Mouse (Mus musculus): ENCODE measurements around the gene Ctsz. TPM values are rescaled to one million over a fixed set of nuclear protein-coding genes. Genes with fewer than 3 reads are reported as not detected.

The Ctsz gene
- polyA plus RNA-seq, 1 experiment from 2014 or later, result 89.2 TPM

DNA sequence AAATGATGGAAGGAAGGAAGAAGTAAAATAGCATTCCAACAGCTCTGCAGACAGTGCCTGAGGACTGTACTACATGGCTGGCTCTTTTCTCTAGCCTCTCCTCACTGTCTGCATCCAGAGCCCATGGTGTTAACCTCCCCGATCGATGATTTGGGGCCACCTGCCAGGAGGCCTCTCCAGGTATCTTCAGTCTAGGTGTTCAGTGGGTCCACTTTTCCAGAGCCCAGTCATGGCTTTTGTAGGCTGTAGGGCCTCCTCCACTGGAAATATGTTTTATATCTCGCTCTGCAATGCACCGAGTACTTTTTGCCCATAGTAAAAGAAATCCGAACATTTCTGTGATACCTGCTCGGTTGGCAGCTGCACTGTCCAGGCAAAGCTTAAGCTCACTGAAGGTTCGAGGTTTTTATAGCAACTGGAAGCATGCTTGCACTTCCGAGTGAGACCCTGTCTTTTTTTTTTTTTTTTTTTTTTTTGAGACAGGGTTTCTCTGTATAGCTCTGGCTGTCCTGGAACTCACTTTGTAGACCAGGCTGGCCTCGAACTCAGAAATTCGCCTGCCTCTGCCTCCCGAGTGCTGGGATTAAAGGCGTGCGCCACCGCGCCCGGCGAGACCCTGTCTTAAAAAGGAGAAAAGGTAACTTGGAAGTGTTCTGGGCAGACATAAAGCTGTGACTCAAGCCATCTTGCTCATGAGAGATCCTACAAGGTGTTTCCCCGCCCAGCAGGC, 23.7 kb downstream of the Ctsz start:
- H3K4me2 ChIP-seq (replicated peaks), result peak overlapping the region; percentile 77
- peaks cover 13% of the 10 kb centered on the region for H3K4me1 ChIP-seq
- H3K9ac ChIP-seq (replicated peaks), result no peak overlapping the region
- H3K36me3 ChIP-seq, result peaks cover 9% of the 10 kb centered on the region; the same call in 1 of the 2 replicates
- H3K27me3 ChIP-seq, result 0 out of 2 replicates have a peak, but pooled peaks cover 3% of the 10 kb centered on the region
- no peak overlapping the region for H3K27ac ChIP-seq (replicated peaks)
- no peaks in the 10 kb centered on the region for H3K9me3 ChIP-seq
- WGBS, result 50% methylated on average over 16 of the region's 18 CpGs
- H3K4me3 ChIP-seq, result peak overlapping the region; percentile 89
- ATAC-seq (ENCODE audit: low FRiP score, low read depth), result no peak

DNA sequence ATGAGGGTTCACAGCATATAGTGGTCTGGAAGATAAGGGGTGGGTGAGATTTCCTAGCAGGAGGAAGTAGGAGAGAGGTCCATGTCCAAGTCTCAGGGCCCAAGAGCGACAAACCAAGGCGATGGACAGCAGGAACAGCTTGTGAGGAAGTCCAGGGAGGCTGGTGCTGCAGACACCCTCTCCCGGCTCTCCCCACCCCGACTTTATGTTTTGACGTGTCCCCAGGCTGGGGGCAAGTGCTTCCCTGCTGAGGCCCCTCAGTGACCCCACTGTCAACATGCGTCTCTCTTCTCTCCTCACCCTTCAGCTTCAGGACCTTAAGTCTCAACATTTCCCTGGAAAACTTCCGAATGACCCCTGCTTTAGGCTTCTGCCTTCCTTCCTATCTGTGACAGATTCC, 25.7 kb downstream of the Ctsz start:
- ATAC-seq (ENCODE audit: low FRiP score, low read depth), result no peak
- Histone ChIP-seq H3K4me3 (no peak overlapping the region), H3K36me3 (no peaks in the 10 kb centered on the region), H3K9me3 (no peaks in the 10 kb centered on the region), H3K27me3 (0 out of 2 replicates have a peak, but pooled peaks cover 3% of the 10 kb centered on the region), H3K4me2 (replicated peaks) (no peak overlapping the region), H3K4me1 (peaks cover 13% of the 10 kb centered on the region), H3K9ac (replicated peaks) (no peak overlapping the region), H3K27ac (replicated peaks) (no peak overlapping the region)
- 74% methylated on average over 7 of the region's 7 CpGs for WGBS

DNA sequence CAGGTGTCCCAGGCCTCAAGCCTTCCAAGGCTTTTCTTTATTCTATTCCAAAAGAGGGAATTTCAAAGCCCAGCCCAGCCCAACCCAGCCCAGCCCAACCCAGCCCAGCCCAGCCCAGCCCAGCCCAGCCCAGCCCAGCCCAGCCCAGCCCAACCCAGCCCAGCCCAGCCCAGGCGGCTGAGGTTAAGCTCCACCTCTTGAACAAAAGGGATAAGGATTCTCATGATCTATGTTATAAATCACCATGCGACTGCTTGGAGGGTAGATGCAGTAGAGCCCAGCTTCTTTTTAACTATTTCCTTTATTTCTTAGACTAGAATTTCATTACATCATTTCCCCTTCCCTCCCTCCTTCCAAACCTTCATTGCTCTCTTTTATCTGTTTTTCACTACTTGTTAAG, 28.6 kb downstream of the Ctsz start:
- H3K4me2 ChIP-seq (replicated peaks), result no peak overlapping the region
- 54% methylated on average over 2 of the region's 2 CpGs for WGBS
- no peak overlapping the region for H3K9ac ChIP-seq (replicated peaks)
- no peaks in the 10 kb centered on the region for H3K4me1 ChIP-seq
- no peaks in the 10 kb centered on the region for H3K36me3 ChIP-seq
- no peaks in the 10 kb centered on the region for H3K9me3 ChIP-seq
- no peak overlapping the region for H3K4me3 ChIP-seq
- H3K27ac ChIP-seq (replicated peaks), result no peak overlapping the region
- 0 out of 2 replicates have a peak, but pooled peaks cover 3% of the 10 kb centered on the region for H3K27me3 ChIP-seq
- no peak for ATAC-seq (ENCODE audit: low FRiP score, low read depth)

DNA sequence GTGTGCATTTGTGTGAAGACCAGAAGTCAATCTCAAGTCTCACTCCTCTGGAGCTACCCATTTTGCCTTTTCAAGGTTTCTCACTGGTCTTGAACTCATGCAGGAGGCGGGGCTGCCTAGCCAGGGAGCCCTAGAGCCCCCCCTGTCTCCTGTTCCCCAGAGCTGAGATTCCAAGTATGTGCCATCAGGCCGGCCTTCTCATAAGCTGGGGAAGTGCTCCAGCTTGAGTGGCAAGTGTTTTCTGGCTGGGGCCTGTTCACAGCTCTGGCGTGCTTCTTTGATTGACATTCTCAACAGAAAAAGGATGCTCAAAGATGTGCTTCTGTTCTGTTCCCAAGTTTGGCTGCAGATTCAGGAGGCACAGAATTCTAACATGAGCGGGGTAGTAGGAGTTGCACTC, 38.4 kb downstream of the Ctsz start:
- H3K9ac ChIP-seq (replicated peaks), result no peak overlapping the region
- no peak for ATAC-seq (ENCODE audit: low FRiP score, low read depth)
- WGBS, result 81% methylated on average over 4 of the region's 4 CpGs
- no peaks in the 10 kb centered on the region for H3K36me3 ChIP-seq
- H3K27me3 ChIP-seq, result no peaks in the 10 kb centered on the region
- H3K4me1 ChIP-seq, result no peaks in the 10 kb centered on the region
- H3K4me2 ChIP-seq (replicated peaks), result no peak overlapping the region
- H3K27ac ChIP-seq (replicated peaks), result no peak overlapping the region
- no peak overlapping the region for H3K4me3 ChIP-seq
- no peaks in the 10 kb centered on the region for H3K9me3 ChIP-seq

DNA sequence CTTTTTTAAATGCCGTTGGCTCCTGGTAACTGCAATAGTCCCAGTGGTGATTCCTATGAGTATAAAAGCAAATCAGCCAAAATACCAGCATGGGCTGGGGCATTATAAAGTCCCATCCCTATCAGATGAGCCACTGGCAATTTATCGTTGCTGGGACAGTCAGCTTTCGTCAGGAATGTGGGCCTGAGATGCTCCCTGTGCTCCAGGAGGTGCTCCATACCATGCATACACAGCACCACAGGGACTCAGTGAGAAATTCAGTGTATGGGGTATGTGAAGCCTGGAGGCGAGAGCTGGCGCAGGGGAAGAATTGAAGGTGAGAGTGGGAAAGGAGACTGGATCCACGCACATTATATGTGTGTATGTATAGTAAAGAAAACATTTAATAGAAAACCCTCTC, 41.0 kb downstream of the Ctsz start:
- no peaks in the 10 kb centered on the region for H3K4me1 ChIP-seq
- no peak overlapping the region for H3K4me3 ChIP-seq
- no peak overlapping the region for H3K9ac ChIP-seq (replicated peaks)
- no peaks in the 10 kb centered on the region for H3K9me3 ChIP-seq
- no peak overlapping the region for H3K27ac ChIP-seq (replicated peaks)
- WGBS, result 96% methylated on average over 6 of the region's 6 CpGs
- no peaks in the 10 kb centered on the region for H3K36me3 ChIP-seq
- H3K27me3 ChIP-seq, result no peaks in the 10 kb centered on the region
- no peak for ATAC-seq (ENCODE audit: low FRiP score, low read depth)
- no peak overlapping the region for H3K4me2 ChIP-seq (replicated peaks)

DNA sequence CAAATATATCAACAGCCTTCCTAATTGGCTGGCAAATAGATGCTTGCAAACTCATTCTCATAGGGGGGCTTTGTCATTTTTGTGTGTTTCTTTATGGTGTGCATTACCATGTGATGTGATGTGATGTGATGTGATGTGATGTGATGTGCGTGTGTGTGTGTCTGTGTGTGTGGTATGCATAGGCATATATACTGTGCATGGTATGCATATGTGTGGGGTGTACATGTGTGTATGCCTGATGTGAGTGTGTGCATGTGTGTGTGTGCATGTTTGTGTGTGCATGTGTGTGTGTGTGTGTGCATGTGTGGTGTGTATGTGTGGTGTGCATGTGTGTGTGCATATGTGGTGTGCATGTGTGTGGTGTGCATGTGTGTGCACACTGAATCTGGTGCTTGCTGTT, 41.8 kb downstream of the Ctsz start:
- no peaks in the 10 kb centered on the region for H3K27me3 ChIP-seq
- H3K4me3 ChIP-seq, result no peak overlapping the region
- 97% methylated on average over 1 of the region's 1 CpGs for WGBS
- H3K4me2 ChIP-seq (replicated peaks), result no peak overlapping the region
- no peaks in the 10 kb centered on the region for H3K4me1 ChIP-seq
- H3K9me3 ChIP-seq, result no peaks in the 10 kb centered on the region; the same call in 1 of the 2 replicates
- ATAC-seq (ENCODE audit: low FRiP score, low read depth), result no peak
- H3K9ac ChIP-seq (replicated peaks), result no peak overlapping the region
- H3K27ac ChIP-seq (replicated peaks), result no peak overlapping the region
- H3K36me3 ChIP-seq, result no peaks in the 10 kb centered on the region

DNA sequence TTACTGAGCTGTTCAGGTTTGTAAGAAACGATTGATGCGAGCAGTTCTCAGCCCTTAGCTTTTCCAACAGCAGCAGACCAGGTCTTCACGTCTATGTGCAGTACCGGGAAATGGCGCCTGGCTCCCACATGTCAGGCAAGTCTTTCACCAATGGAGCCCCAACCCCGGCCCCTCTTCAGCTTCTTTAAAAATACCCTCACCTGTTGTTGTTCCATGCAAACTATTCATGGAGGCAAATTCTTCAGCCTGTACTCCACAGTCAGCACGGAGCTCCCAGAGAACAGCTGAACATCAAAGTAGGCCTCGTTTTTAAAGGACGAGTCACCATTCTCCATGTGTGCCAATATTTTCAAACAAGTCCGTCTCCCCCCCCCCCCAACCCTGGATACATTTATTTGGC, 42.2 kb downstream of the Ctsz start:
- 87% methylated on average over 10 of the region's 10 CpGs for WGBS
- Histone ChIP-seq H3K9me3 (no peaks in the 10 kb centered on the region; the same call in 1 of the 2 replicates), H3K4me3 (no peak overlapping the region), H3K27me3 (no peaks in the 10 kb centered on the region), H3K36me3 (no peaks in the 10 kb centered on the region), H3K9ac (replicated peaks) (no peak overlapping the region), H3K4me2 (replicated peaks) (no peak overlapping the region), H3K27ac (replicated peaks) (no peak overlapping the region), H3K4me1 (no peaks in the 10 kb centered on the region)
- ATAC-seq (ENCODE audit: low FRiP score, low read depth), result no peak

DNA sequence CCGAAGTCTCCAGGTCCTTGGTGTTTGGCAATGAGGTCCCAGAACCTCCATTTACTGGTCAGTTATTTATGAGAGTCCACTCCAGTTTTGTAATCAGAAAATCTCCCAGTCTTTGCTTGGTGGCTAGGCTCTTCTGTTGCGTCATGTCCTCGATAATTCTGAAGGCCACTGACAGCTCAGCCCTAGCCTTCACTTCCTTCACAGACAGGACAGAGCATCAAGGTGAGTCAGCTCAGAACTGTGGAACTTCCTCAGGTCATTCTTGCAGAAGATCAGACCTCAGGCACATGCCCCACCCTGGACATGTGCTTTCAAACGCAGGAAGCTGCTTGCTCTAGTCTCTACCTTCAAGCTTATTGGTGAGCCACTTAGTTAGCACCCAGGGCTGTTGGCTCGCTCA, 45.5 kb downstream of the Ctsz start:
- no peak for ATAC-seq (ENCODE audit: low FRiP score, low read depth)
- H3K4me2 ChIP-seq (replicated peaks), result no peak overlapping the region

DNA sequence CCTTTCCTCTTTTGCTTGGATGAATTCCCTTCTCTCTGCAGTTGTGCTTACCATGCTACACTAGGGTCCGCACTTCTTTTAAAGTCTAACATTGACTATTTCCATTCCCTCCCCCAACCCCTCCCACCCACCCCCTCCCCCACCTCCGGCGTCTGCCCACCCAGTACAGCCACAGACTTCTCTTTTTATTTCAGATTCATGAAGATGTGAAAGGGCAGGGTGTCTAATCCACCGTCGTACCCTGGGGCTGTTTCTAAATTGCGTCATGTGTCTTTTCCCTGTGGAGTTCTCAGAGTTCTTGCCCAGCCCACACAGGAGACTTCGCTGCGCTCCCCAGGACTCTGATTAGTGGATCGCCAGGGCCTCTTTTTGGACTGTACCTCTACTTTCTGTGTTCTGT, 46.3 kb downstream of the Ctsz start:
- Histone ChIP-seq H3K4me1 (no peaks in the 10 kb centered on the region), H3K9me3 (no peaks in the 10 kb centered on the region; the same call in 1 of the 2 replicates), H3K4me3 (no peak overlapping the region), H3K27me3 (no peaks in the 10 kb centered on the region), H3K27ac (replicated peaks) (no peak overlapping the region), H3K4me2 (replicated peaks) (no peak overlapping the region), H3K36me3 (no peaks in the 10 kb centered on the region), H3K9ac (replicated peaks) (no peak overlapping the region)
- WGBS, result 64% methylated on average over 9 of the region's 9 CpGs
- no peak for ATAC-seq (ENCODE audit: low FRiP score, low read depth)

More for the DNA sequence above, 45.5 kb downstream of the Ctsz start:
- no peak overlapping the region for H3K27ac ChIP-seq (replicated peaks)
- no peaks in the 10 kb centered on the region for H3K27me3 ChIP-seq
- H3K36me3 ChIP-seq, result no peaks in the 10 kb centered on the region
- no peaks in the 10 kb centered on the region; the same call in 1 of the 2 replicates for H3K9me3 ChIP-seq
- no peaks in the 10 kb centered on the region for H3K4me1 ChIP-seq
- no peak overlapping the region for H3K4me3 ChIP-seq
- H3K9ac ChIP-seq (replicated peaks), result no peak overlapping the region
- 88% methylated on average over 5 of the region's 5 CpGs for WGBS

DNA sequence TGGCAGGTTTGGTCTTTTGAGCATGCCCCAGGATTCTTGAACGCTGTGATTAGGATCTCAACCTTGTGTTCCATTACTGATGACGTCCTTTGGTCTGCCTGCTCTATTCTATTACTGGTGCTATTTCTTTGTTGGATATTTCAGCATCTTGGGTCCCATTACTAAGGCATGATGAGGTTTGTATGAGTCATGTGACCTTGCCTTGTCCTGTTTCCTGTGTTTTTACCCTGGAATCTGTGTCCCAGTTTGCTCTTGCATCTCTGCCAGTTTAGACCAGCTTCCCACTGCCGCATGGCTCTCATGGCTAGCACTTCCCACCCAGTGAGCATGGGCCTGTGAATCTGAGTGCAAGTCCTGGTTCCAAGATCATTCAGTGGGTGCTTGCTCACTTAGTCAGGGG, 46.9 kb downstream of the Ctsz start:
- no peak overlapping the region for H3K4me3 ChIP-seq
- 92% methylated on average over 3 of the region's 3 CpGs for WGBS
- no peak overlapping the region for H3K27ac ChIP-seq (replicated peaks)
- no peak for ATAC-seq (ENCODE audit: low FRiP score, low read depth)
- H3K27me3 ChIP-seq, result no peaks in the 10 kb centered on the region
- no peaks in the 10 kb centered on the region for H3K36me3 ChIP-seq
- no peaks in the 10 kb centered on the region; the same call in 1 of the 2 replicates for H3K9me3 ChIP-seq
- H3K9ac ChIP-seq (replicated peaks), result no peak overlapping the region
- H3K4me2 ChIP-seq (replicated peaks), result no peak overlapping the region
- no peaks in the 10 kb centered on the region for H3K4me1 ChIP-seq

DNA sequence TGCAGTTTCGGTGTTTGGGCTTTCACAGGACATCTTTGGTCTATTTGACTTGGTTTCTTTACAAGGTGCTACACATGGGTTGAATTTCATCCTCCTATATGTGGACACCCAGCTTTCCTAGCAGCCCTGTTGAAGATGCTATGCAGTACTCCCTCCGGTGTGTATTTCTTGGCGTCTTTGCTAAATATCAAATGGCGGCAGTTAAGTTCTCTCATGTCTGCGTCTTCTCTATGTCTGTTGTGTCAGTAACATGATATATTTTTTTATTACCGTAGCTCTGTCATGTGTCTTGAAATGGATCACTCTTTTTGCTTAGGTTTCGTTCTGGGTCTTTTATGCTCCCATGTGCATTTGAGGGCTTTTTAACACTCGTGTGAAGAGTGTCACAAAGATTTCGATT, 57.8 kb downstream of the Ctsz start:
- no peak overlapping the region for H3K4me2 ChIP-seq (replicated peaks)
- no peak overlapping the region for H3K4me3 ChIP-seq
- WGBS, result 89% methylated on average over 9 of the region's 9 CpGs
- ATAC-seq (ENCODE audit: low FRiP score, low read depth), result no peak
- H3K4me1 ChIP-seq, result no peaks in the 10 kb centered on the region
- H3K27ac ChIP-seq (replicated peaks), result no peak overlapping the region
- no peaks in the 10 kb centered on the region for H3K9me3 ChIP-seq
- no peak overlapping the region for H3K9ac ChIP-seq (replicated peaks)
- no peaks in the 10 kb centered on the region for H3K27me3 ChIP-seq
- no peaks in the 10 kb centered on the region for H3K36me3 ChIP-seq

Data from midbrain, embryonic 12.5 days (tissue).